Mouse (Mus musculus) embryonic facial prominence, embryonic 14.5 days (tissue): ENCODE results near the gene Rbm20. TPM values are rescaled to one million over a fixed set of nuclear protein-coding genes. Genes with fewer than 3 reads are reported as not detected.

ENCODE experiments used
- ATAC-seq: fragments of 200-750 bp; cut with Nextera tagmentation; 2 replicates; pipeline ENCODE4 v1.8.0; 2017; ENCODE audit warnings: low read depth, moderate number of reproducible peaks, moderate TSS enrichment
- DNase-seq: peaks from one replicate; pipeline ENCODE4 v3.0.0-alpha.2; 2015; ENCODE audit warnings: low spot score
- H3K27ac ChIP-seq: fragments of 300-500 bp; sonication (generic); replicated peaks from 2 replicates; pipeline ENCODE4 v1.5.1; 2014; ENCODE audit warnings: low read depth, mild to moderate bottlenecking, low read length, moderate library complexity
- H3K27me3 ChIP-seq: fragments of 300-500 bp; sonication (generic); replicated peaks from 2 replicates; pipeline ENCODE4 v1.6.1; 2014; ENCODE audit warnings: low read length; ENCODE audit not compliant: control insufficient read depth, insufficient read depth
- H3K36me3 ChIP-seq: fragments of 300-500 bp; sonication (generic); 2 replicates; pipeline ENCODE4 v1.6.1; 2014; ENCODE audit warnings: low read length, mixed read lengths; ENCODE audit not compliant: control insufficient read depth, insufficient read depth
- H3K4me1 ChIP-seq: fragments of 300-500 bp; sonication (generic); 2 replicates; pipeline ENCODE4 v1.6.1; 2014; ENCODE audit warnings: antibody characterized with exemption, low read length; ENCODE audit not compliant: control insufficient read depth, insufficient read depth
- H3K4me2 ChIP-seq: fragments of 300-500 bp; sonication (generic); 2 replicates; pipeline ENCODE4 v1.6.1; 2014; ENCODE audit warnings: low read depth, mild to moderate bottlenecking, low read length, moderate library complexity, mixed read lengths
- H3K4me3 ChIP-seq: fragments of 300-500 bp; sonication (generic); 2 replicates; pipeline ENCODE4 v1.5.1; 2014; ENCODE audit warnings: low read depth, mild to moderate bottlenecking, low read length
- H3K9ac ChIP-seq: fragments of 300-500 bp; sonication (generic); 2 replicates; pipeline ENCODE4 v1.6.1; 2014; ENCODE audit warnings: low read depth, mild to moderate bottlenecking, low read length, moderate library complexity, mixed read lengths
- H3K9me3 ChIP-seq: fragments of 300-500 bp; sonication (generic); 2 replicates; pipeline ENCODE4 v1.6.1; 2016; ENCODE audit warnings: low read length; ENCODE audit not compliant: control insufficient read depth
- WGBS: fragments of 180-500 bp; shearing (Covaris S2); extraction: QIAGEN DNeasy Blood & Tissue Kit; methylation state at CpG from one replicate; pipeline ENCODE4 v1.1.7; 2014; 5-methylcytosine and 5-hydroxymethylcytosine counted together
- polyA plus RNA-seq: library from polyadenylated mRNA; unstranded; fragments of >200 nt; fragmentation: Nextera tagmentation; extraction: Ambion mirVana; gene quantifications from 2 replicates; pipeline ENCODE4 v1.2.1, GENCODE M21; 2014

The Rbm20 gene
- polyA plus RNA-seq, 1 experiment from 2014 or later = 5.9 TPM

- H3K27ac ChIP-seq = peak overlapping the region; percentile 88
- H3K36me3 ChIP-seq = no peaks in the 10 kb centered on the region
- no peak overlapping the region for H3K4me2 ChIP-seq
- no peaks in the 10 kb centered on the region for H3K9me3 ChIP-seq
- H3K9ac ChIP-seq = no peak overlapping the region
- H3K4me3 ChIP-seq = no peak overlapping the region
- DNase-seq = peak; percentile 68
- no peaks in the 10 kb centered on the region for H3K27me3 ChIP-seq
- H3K4me1 ChIP-seq = peaks cover 48% of the 10 kb centered on the region
- 65% methylated on average over 12 of the region's 12 CpGs for WGBS
- peak; percentile 58; the same call in 1 of the 2 replicates for ATAC-seq
Observed at GRCm38 (mm10) chr19:53894538-53895121, 217.5 kb downstream of the Rbm20 start.

GRCm38 (mm10) chr19:53898046-53898445 is 220.9 kb downstream of the Rbm20 start:
- ATAC-seq (no peak), DNase-seq (peak; percentile 51)
- Histone ChIP-seq H3K36me3 (no peaks in the 10 kb centered on the region), H3K4me2 (no peak overlapping the region), H3K27ac (peak overlapping the region; percentile 61), H3K9me3 (no peaks in the 10 kb centered on the region), H3K9ac (no peak overlapping the region), H3K27me3 (no peaks in the 10 kb centered on the region), H3K4me3 (no peak overlapping the region), H3K4me1 (peaks cover 42% of the 10 kb centered on the region)
- WGBS = 62% methylated on average over 5 of the region's 5 CpGs

GRCm38 (mm10) chr19:53898498-53898897 is 221.4 kb downstream of the Rbm20 start:
- no peak for DNase-seq
- Histone ChIP-seq H3K9ac (no peak overlapping the region), H3K27me3 (no peaks in the 10 kb centered on the region), H3K4me2 (no peak overlapping the region), H3K4me1 (peaks cover 38% of the 10 kb centered on the region), H3K27ac (peak overlapping the region; percentile 61), H3K36me3 (no peaks in the 10 kb centered on the region), H3K9me3 (no peaks in the 10 kb centered on the region), H3K4me3 (no peak overlapping the region)
- no peak for ATAC-seq
- WGBS = 70% methylated on average over 4 of the region's 4 CpGs

GRCm38 (mm10) chr19:53898970-53899900 is 222.1 kb downstream of the Rbm20 start:
- Histone ChIP-seq H3K4me2 (no peak overlapping the region), H3K27ac (no peak overlapping the region), H3K9ac (no peak overlapping the region), H3K4me1 (peaks cover 30% of the 10 kb centered on the region), H3K9me3 (no peaks in the 10 kb centered on the region), H3K36me3 (no peaks in the 10 kb centered on the region), H3K27me3 (no peaks in the 10 kb centered on the region), H3K4me3 (no peak overlapping the region)
- DNase-seq (no peak), ATAC-seq (no peak)
- 79% methylated on average over 25 of the region's 25 CpGs for WGBS

GRCm38 (mm10) chr19:53899941-53900610 is 223.0 kb downstream of the Rbm20 start:
- H3K27ac ChIP-seq = no peak overlapping the region
- no peak overlapping the region for H3K9ac ChIP-seq

GRCm38 (mm10) chr19:53901931-53902738 is 225.0 kb downstream of the Rbm20 start:
- Histone ChIP-seq H3K27me3 (no peaks in the 10 kb centered on the region), H3K4me2 (peak overlapping the region; percentile 71), H3K27ac (peak overlapping the region; percentile 96), H3K4me1 (peaks cover 37% of the 10 kb centered on the region), H3K9ac (peak overlapping the region; percentile 96), H3K36me3 (no peaks in the 10 kb centered on the region), H3K4me3 (peak overlapping the region; percentile 96), H3K9me3 (no peaks in the 10 kb centered on the region)
- no peak for ATAC-seq
- no peak for DNase-seq
- 54% methylated on average over 15 of the region's 15 CpGs for WGBS

More at GRCm38 (mm10) chr19:53899941-53900610, 223.0 kb downstream of the Rbm20 start:
- Histone ChIP-seq H3K4me3 (no peak overlapping the region), H3K36me3 (no peaks in the 10 kb centered on the region), H3K4me2 (no peak overlapping the region), H3K4me1 (peaks cover 26% of the 10 kb centered on the region), H3K27me3 (no peaks in the 10 kb centered on the region), H3K9me3 (no peaks in the 10 kb centered on the region)
- no peak for ATAC-seq
- no peak for DNase-seq
- 75% methylated on average over 14 of the region's 14 CpGs for WGBS

- Histone ChIP-seq H3K4me3 (peak overlapping the region; percentile 96), H3K4me1 (peaks cover 37% of the 10 kb centered on the region), H3K27me3 (no peaks in the 10 kb centered on the region), H3K9me3 (no peaks in the 10 kb centered on the region), H3K27ac (peak overlapping the region; percentile 96), H3K9ac (peak overlapping the region; percentile 96), H3K36me3 (0 out of 2 replicates have a peak, but pooled peaks cover under 1% of the 10 kb centered on the region), H3K4me2 (peak overlapping the region; percentile 71)
- peak; percentile 98 for ATAC-seq
- WGBS = under 1% methylated on average over 25 of the region's 61 CpGs
- DNase-seq = peak; percentile 99
Observed at GRCm38 (mm10) chr19:53902739-53903487, 225.8 kb downstream of the Rbm20 start.
